Mouse (Mus musculus): ENCODE measurements around the gene Ust. TPM values are rescaled to one million over a fixed set of nuclear protein-coding genes. Genes with fewer than 3 reads are reported as not detected.
A peak's percentile ranks its signal among the peaks of the same experiment; 100 is the strongest.

The Ust gene
- polyA plus RNA-seq, 1 experiment from 2014 or later, result 10.8 TPM

DNA sequence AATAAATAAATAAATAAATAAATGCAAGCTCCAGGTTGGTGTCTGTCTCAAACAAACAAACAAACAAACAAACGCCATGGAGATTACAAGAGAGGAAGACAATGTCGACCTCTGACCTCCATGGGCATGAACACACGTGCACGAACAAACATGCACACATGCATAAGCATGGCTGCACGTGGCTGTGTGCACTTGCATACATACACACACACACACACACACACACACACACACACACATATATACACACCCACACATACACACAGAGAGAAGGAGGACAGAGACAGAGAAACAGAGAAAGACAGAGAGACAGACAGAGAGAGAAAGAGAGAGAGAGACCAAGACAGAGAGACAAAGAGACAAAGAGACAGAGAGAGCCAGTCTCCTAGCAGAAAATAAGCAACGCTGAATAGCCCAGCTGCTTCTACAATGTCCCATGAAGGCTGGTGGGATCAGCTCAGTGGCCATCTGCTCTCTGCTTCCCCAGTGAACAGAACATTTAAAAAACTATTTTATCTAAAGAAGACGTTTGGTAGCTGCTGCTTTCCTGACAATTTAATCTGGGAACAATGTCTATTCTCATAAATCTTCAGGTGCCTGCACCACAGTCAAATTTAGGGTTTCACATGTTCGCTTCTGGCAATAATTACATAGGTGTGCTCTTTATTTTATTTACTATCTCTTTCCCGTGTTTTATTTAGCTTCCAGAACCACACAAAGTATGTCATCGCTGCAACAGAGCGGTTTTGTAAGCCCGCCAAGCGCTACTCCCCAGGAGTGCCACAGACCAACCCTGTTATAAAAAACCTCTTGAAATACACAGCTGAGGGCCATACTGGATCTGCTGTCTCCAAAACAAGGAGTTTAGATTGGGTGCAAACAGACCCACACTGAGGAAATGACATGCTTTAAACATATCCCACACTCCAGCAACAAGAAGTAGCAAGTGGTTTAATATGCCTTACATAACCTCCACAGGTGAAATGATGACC lies 89.5 kb downstream of the Ust start:
- Histone ChIP-seq H3K27ac (replicated peaks; ENCODE audit: low read depth, low read length) (no peak overlapping the region), H3K4me1 (ENCODE audit: control insufficient read depth, insufficient read depth, low read length) (peaks cover 21% of the 10 kb centered on the region), H3K4me2 (ENCODE audit: low read depth, low read length) (no peak overlapping the region), H3K9me3 (ENCODE audit: control insufficient read depth, low read length) (no peaks in the 10 kb centered on the region), H3K4me3 (ENCODE audit: low read depth, low read length) (no peak overlapping the region), H3K9ac (ENCODE audit: low read depth, low read length) (no peak overlapping the region), H3K36me3 (ENCODE audit: control insufficient read depth, insufficient read depth, low read length) (no peaks in the 10 kb centered on the region), H3K27me3 (replicated peaks; ENCODE audit: control insufficient read depth, insufficient read depth, low read length) (no peaks in the 10 kb centered on the region)
- DNase-seq (ENCODE audit: low spot score) (peak; percentile 38), ATAC-seq (ENCODE audit: low read depth) (no peak)
- WGBS, result 75% methylated on average over 13 of the region's 13 CpGs

DNA sequence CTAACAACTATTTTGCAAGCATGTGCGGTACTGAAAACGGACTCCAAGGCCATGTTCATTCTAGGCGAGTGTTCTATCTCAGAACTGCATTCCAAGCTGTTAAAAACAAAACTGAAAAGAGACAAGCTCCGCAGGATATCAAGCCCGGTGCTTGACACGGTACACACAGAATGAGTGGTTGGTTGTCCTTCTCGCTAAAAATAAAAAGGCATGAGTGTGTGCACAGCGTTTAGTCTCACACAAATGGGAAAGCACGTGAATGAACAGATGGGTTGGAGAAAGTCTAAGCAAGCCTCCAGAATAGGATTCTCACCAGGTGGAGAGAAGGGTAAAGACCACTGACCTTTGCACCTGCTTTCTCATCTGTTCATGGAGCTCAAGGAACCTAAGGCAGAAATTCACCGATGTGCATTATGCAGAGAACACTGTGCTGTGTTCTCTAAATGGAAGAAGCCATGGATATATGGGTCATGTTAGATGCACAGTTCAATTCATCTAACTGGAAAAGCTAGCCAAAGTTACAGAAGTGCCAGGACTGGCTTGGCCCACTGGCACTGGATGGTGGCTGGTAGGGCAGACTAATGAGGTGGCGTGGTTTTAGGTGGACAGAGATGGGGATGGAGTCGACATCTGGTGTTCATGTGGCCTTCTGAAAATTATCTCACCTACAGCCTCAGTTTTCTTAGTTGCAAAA lies 90.8 kb downstream of the Ust start:
- Histone ChIP-seq H3K4me2 (ENCODE audit: low read depth, low read length) (no peak overlapping the region), H3K36me3 (ENCODE audit: control insufficient read depth, insufficient read depth, low read length) (no peaks in the 10 kb centered on the region), H3K4me1 (ENCODE audit: control insufficient read depth, insufficient read depth, low read length) (peaks cover 21% of the 10 kb centered on the region), H3K9me3 (ENCODE audit: control insufficient read depth, low read length) (no peaks in the 10 kb centered on the region), H3K4me3 (ENCODE audit: low read depth, low read length) (no peak overlapping the region), H3K27ac (replicated peaks; ENCODE audit: low read depth, low read length) (no peak overlapping the region), H3K27me3 (replicated peaks; ENCODE audit: control insufficient read depth, insufficient read depth, low read length) (no peaks in the 10 kb centered on the region), H3K9ac (ENCODE audit: low read depth, low read length) (no peak overlapping the region)
- DNase-seq (ENCODE audit: low spot score) (no peak), ATAC-seq (ENCODE audit: low read depth) (no peak)
- 89% methylated on average over 12 of the region's 12 CpGs for WGBS

DNA sequence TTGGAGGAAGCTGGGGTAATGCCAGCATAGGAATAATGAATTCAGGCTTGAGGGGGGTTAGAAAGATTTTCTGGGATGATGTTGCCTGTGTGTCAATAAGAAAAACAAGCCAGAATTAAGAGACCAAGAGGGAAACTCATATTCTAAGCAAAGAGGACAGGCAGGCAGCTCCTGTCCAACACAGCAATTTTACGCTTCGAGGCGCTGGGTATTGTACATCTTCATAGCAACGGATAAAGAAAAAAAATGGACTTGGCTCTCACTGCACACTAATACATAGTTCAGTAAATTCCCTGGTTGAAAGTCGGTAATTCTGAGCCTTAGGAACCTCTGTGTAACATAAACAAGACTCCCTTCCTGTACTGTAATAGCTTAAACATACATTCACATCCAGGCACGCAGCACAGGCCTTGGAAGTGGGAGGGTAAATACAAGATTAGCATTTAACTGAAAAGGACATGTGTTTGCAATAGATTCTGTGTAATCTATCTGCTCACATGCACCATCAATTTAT lies 99.1 kb downstream of the Ust start:
- Histone ChIP-seq H3K4me2 (ENCODE audit: low read depth, low read length) (no peak overlapping the region), H3K27me3 (replicated peaks; ENCODE audit: control insufficient read depth, insufficient read depth, low read length) (no peaks in the 10 kb centered on the region), H3K4me3 (ENCODE audit: low read depth, low read length) (no peak overlapping the region), H3K9me3 (ENCODE audit: control insufficient read depth, low read length) (no peaks in the 10 kb centered on the region), H3K36me3 (ENCODE audit: control insufficient read depth, insufficient read depth, low read length) (no peaks in the 10 kb centered on the region), H3K27ac (replicated peaks; ENCODE audit: low read depth, low read length) (peak overlapping the region; percentile 42), H3K4me1 (ENCODE audit: control insufficient read depth, insufficient read depth, low read length) (no peaks in the 10 kb centered on the region), H3K9ac (ENCODE audit: low read depth, low read length) (no peak overlapping the region)
- ATAC-seq (ENCODE audit: low read depth) (peak; percentile 78), DNase-seq (ENCODE audit: low spot score) (peak; percentile 75)
- WGBS, result 43% methylated on average over 6 of the region's 6 CpGs

DNA sequence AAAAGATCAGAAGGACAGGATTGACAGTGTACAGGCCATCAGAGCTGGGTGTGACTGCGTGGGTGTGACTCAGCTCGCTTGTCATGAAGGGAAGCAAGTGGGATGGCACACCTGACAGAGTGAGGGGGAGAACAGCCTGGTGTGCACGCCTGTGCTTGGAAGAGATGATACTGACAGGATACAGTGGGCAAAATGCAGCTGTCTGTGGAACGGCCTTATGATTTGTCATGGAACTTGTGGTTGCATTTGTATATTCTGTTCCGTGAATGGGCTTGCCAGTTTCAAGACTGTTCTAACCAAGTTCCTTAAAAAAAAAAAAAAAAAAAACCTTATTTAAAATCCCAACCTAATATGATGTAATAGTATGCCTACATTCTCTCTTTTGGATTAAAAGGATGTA lies 103.2 kb downstream of the Ust start:
- Histone ChIP-seq H3K27me3 (replicated peaks; ENCODE audit: control insufficient read depth, insufficient read depth, low read length) (no peaks in the 10 kb centered on the region), H3K36me3 (ENCODE audit: control insufficient read depth, insufficient read depth, low read length) (no peaks in the 10 kb centered on the region), H3K27ac (replicated peaks; ENCODE audit: low read depth, low read length) (no peak overlapping the region), H3K4me2 (ENCODE audit: low read depth, low read length) (no peak overlapping the region), H3K4me3 (ENCODE audit: low read depth, low read length) (no peak overlapping the region), H3K9ac (ENCODE audit: low read depth, low read length) (no peak overlapping the region), H3K4me1 (ENCODE audit: control insufficient read depth, insufficient read depth, low read length) (no peaks in the 10 kb centered on the region), H3K9me3 (ENCODE audit: control insufficient read depth, low read length) (no peaks in the 10 kb centered on the region)
- DNase-seq (ENCODE audit: low spot score) (no peak), ATAC-seq (ENCODE audit: low read depth) (no peak)
- 84% methylated on average over 5 of the region's 5 CpGs for WGBS

DNA sequence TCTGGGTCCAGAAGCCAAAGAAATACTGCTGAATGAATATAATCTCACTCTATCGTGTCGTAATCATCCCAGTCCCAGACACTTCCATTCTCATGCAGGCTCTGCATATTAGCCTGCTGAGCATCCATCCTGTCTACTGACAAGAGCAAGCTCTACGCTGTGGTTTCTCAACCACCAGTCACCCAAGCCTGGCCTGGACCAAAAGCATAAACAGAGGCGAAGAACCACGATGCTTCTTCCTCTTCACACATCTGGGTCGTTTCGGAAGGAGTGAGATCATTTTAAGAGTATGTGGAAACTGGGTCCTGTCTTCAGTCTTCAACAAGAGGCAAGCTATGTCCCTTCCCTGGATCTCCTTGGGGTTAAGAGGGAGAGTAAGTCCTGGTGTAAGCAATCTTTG lies 103.6 kb downstream of the Ust start:
- Histone ChIP-seq H3K36me3 (ENCODE audit: control insufficient read depth, insufficient read depth, low read length) (no peaks in the 10 kb centered on the region), H3K9me3 (ENCODE audit: control insufficient read depth, low read length) (no peaks in the 10 kb centered on the region), H3K4me2 (ENCODE audit: low read depth, low read length) (no peak overlapping the region), H3K27me3 (replicated peaks; ENCODE audit: control insufficient read depth, insufficient read depth, low read length) (no peaks in the 10 kb centered on the region), H3K4me3 (ENCODE audit: low read depth, low read length) (no peak overlapping the region), H3K4me1 (ENCODE audit: control insufficient read depth, insufficient read depth, low read length) (no peaks in the 10 kb centered on the region), H3K9ac (ENCODE audit: low read depth, low read length) (no peak overlapping the region), H3K27ac (replicated peaks; ENCODE audit: low read depth, low read length) (no peak overlapping the region)
- DNase-seq (ENCODE audit: low spot score) (no peak), ATAC-seq (ENCODE audit: low read depth) (no peak)
- 89% methylated on average over 7 of the region's 7 CpGs for WGBS

DNA sequence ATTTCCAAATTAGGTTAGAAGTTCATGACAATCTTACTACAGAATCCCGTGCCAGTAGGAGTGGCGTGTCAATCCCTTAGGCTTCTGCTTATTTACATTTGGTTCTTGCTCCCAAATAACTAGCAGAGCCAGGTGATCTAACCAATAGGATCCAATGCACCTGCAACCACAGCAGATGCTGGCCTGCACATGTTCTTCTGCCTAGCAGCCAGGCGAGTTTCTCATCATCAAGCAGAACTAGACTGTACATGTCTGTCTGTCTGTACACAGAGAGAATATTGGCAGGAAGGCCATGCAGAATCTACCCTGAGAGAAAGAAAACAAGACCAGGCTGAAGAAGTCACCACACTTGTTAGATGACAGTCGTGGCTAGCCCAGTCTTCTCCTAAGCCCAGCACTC lies 113.5 kb downstream of the Ust start:
- no peaks in the 10 kb centered on the region for H3K27me3 ChIP-seq (replicated peaks; ENCODE audit: control insufficient read depth, insufficient read depth, low read length)
- H3K4me2 ChIP-seq (ENCODE audit: low read depth, low read length), result no peak overlapping the region
- no peaks in the 10 kb centered on the region for H3K9me3 ChIP-seq (ENCODE audit: control insufficient read depth, low read length)
- ATAC-seq (ENCODE audit: low read depth) (no peak), DNase-seq (ENCODE audit: low spot score) (peak; percentile 47)
- no peaks in the 10 kb centered on the region for H3K4me1 ChIP-seq (ENCODE audit: control insufficient read depth, insufficient read depth, low read length)
- H3K4me3 ChIP-seq (ENCODE audit: low read depth, low read length), result no peak overlapping the region
- H3K27ac ChIP-seq (replicated peaks; ENCODE audit: low read depth, low read length), result no peak overlapping the region
- no peaks in the 10 kb centered on the region for H3K36me3 ChIP-seq (ENCODE audit: control insufficient read depth, insufficient read depth, low read length)
- WGBS, result 78% methylated on average over 4 of the region's 4 CpGs
- H3K9ac ChIP-seq (ENCODE audit: low read depth, low read length), result no peak overlapping the region

DNA sequence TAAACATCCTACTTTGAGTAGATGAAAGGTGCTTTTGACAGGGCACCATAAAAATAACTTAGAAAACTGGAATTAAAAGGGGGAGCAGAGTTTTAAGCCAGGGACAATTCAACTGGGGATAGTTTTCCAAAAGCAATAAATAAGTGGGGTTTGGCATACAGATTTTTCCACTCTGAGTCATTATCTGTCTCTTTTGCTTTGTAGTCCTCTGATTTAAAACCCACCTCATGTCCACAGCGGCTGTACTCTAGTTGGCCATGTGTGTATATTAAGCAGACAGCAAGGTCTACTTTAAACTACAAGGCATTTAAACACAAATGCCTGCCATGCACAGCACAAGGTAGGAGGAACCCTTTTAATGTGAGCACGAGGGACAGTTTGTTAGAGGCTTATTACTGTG lies 126.4 kb downstream of the Ust start:
- Histone ChIP-seq H3K4me1 (ENCODE audit: control insufficient read depth, insufficient read depth, low read length) (no peaks in the 10 kb centered on the region), H3K27ac (replicated peaks; ENCODE audit: low read depth, low read length) (no peak overlapping the region), H3K9ac (ENCODE audit: low read depth, low read length) (no peak overlapping the region), H3K27me3 (replicated peaks; ENCODE audit: control insufficient read depth, insufficient read depth, low read length) (no peaks in the 10 kb centered on the region), H3K36me3 (ENCODE audit: control insufficient read depth, insufficient read depth, low read length) (no peaks in the 10 kb centered on the region), H3K4me2 (ENCODE audit: low read depth, low read length) (no peak overlapping the region), H3K9me3 (ENCODE audit: control insufficient read depth, low read length) (no peaks in the 10 kb centered on the region), H3K4me3 (ENCODE audit: low read depth, low read length) (no peak overlapping the region)
- 79% methylated on average over 2 of the region's 2 CpGs for WGBS
- DNase-seq (ENCODE audit: low spot score) (no peak), ATAC-seq (ENCODE audit: low read depth) (no peak)

DNA sequence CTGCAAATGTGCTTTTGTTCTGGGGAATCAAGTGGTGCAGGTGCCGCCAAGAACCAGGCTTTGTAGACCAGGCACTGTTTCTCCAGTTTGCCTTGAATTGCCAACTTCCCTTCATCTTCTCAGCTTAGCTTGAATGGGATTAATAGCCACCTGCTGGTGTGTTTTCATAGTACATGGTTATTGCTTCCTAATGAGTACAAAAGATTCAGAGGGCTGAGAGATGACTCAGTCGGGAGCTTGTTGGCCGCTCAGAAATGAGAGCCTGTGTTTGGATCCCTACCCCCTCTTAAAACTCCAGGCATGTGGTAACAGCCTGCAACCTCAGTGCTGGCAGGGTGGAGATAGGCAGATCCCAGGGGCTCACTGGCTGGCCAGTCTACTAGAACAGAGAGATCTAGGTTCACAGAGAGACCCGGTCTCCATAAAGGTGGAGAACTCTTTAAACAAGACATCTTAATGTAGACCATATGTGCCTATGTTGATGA lies 127.3 kb downstream of the Ust start:
- no peaks in the 10 kb centered on the region for H3K36me3 ChIP-seq (ENCODE audit: control insufficient read depth, insufficient read depth, low read length)
- ATAC-seq (ENCODE audit: low read depth) (no peak), DNase-seq (ENCODE audit: low spot score) (peak; percentile 54)

More for the DNA sequence above, 127.3 kb downstream of the Ust start:
- no peaks in the 10 kb centered on the region for H3K27me3 ChIP-seq (replicated peaks; ENCODE audit: control insufficient read depth, insufficient read depth, low read length)
- no peak overlapping the region for H3K27ac ChIP-seq (replicated peaks; ENCODE audit: low read depth, low read length)
- no peak overlapping the region for H3K4me3 ChIP-seq (ENCODE audit: low read depth, low read length)
- no peak overlapping the region for H3K4me2 ChIP-seq (ENCODE audit: low read depth, low read length)
- 37% methylated on average over 4 of the region's 4 CpGs for WGBS
- H3K9me3 ChIP-seq (ENCODE audit: control insufficient read depth, low read length), result no peaks in the 10 kb centered on the region
- no peaks in the 10 kb centered on the region for H3K4me1 ChIP-seq (ENCODE audit: control insufficient read depth, insufficient read depth, low read length)
- no peak overlapping the region for H3K9ac ChIP-seq (ENCODE audit: low read depth, low read length)
